Mouse (Mus musculus) midbrain, embryonic 12.5 days (tissue): ENCODE measurements around the gene Vmn2r114. TPM values are rescaled to one million over a fixed set of nuclear protein-coding genes. Genes with fewer than 3 reads are reported as not detected.
"Not testable (repeated sequence)": the region's sequence is repeated elsewhere in the genome, so short reads cannot be mapped to it uniquely, and the experiment has no call there.

Experiments used
- ATAC-seq: fragments of 200-750 bp; cut with Nextera tagmentation; 2 replicates; pipeline ENCODE4 v1.8.0; 2017; ENCODE audit warnings: low read depth, moderate TSS enrichment, moderate library complexity; ENCODE audit not compliant: low FRiP score
- H3K27ac ChIP-seq: fragments of 300-500 bp; sonication (generic); replicated peaks from 2 replicates; pipeline ENCODE4 v1.5.1; 2016; ENCODE audit warnings: mild to moderate bottlenecking
- H3K27me3 ChIP-seq: fragments of 300-500 bp; sonication (generic); 2 replicates; pipeline ENCODE4 v1.6.1; 2016; ENCODE audit warnings: mild to moderate bottlenecking
- H3K36me3 ChIP-seq: fragments of 300-500 bp; sonication (generic); 2 replicates; pipeline ENCODE4 v1.6.1; 2016
- H3K4me1 ChIP-seq: fragments of 300-500 bp; sonication (generic); 2 replicates; pipeline ENCODE4 v1.6.1; 2016
- H3K4me2 ChIP-seq: fragments of 300-500 bp; sonication (generic); replicated peaks from 2 replicates; pipeline ENCODE4 v1.6.1; 2016; ENCODE audit warnings: mild to moderate bottlenecking, moderate library complexity
- H3K4me3 ChIP-seq: fragments of 300-500 bp; sonication (generic); 2 replicates; pipeline ENCODE4 v1.5.1; 2016; ENCODE audit warnings: mild to moderate bottlenecking
- H3K9ac ChIP-seq: fragments of 300-500 bp; sonication (generic); replicated peaks from 2 replicates; pipeline ENCODE4 v1.6.1; 2016; ENCODE audit warnings: mild to moderate bottlenecking, moderate library complexity
- H3K9me3 ChIP-seq: fragments of 300-500 bp; sonication (generic); 2 replicates; pipeline ENCODE4 v1.6.1; 2016; ENCODE audit warnings: mild to moderate bottlenecking
- WGBS: fragments of 180-500 bp; shearing (Covaris S2); methylation state at CpG from one replicate; pipeline ENCODE4 v1.1.7; 2016; 5-methylcytosine and 5-hydroxymethylcytosine counted together
- polyA plus RNA-seq: library from polyadenylated mRNA; unstranded; fragments of >200 nt; fragmentation: Nextera tagmentation; extraction: Ambion mirVana; gene quantifications from 2 replicates; pipeline ENCODE4 v1.2.1, GENCODE M21; 2016

The Vmn2r114 gene
- not detected in 2 replicates for polyA plus RNA-seq

GRCm38 (mm10) chr17:23312437-23312836 lies at the start of gene Vmn2r114:
Gene Vmn2r114 (minus strand): TSS chr17:23312537.
- WGBS = 67% methylated on average over 2 of the region's 2 CpGs
- not testable (repeated sequence) for H3K4me1 ChIP-seq, H3K4me3 ChIP-seq, H3K9ac ChIP-seq, H3K27ac ChIP-seq, ATAC-seq, H3K9me3 ChIP-seq, H3K4me2 ChIP-seq, H3K36me3 ChIP-seq, H3K27me3 ChIP-seq

- H3K27ac ChIP-seq = no peak overlapping the region
- H3K4me2 ChIP-seq = no peak overlapping the region
- no peak for ATAC-seq
- no peaks in the 10 kb centered on the region for H3K4me1 ChIP-seq
- H3K9ac ChIP-seq = no peak overlapping the region
- no peaks in the 10 kb centered on the region for H3K36me3 ChIP-seq
- no peaks in the 10 kb centered on the region for H3K9me3 ChIP-seq
- no peak overlapping the region for H3K4me3 ChIP-seq
- 62% methylated on average over 1 of the region's 1 CpGs for WGBS
- no peaks in the 10 kb centered on the region for H3K27me3 ChIP-seq
Measured at GRCm38 (mm10) chr17:23351644-23352043, 39.3 kb upstream of the Vmn2r114 start.

DNA sequence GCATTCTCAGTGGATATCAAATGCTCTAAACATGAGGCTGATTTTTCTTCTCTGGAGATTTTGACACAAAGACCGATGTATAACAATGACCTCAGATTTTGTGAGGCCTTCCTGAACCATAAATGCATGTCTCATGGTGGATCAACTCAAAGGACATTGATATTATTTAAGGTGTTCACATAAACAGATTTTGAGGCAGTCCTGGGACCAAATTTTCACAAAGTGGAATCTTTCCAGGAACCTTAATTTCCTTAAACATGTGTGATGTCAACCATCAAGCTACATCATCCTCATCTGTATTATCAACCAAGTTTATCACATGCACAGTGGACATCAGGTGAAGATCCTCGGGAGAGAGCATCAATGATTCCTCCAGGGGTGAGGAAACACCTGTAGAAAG lies 31.1 kb upstream of the Vmn2r114 start, which contains the start of gene Vmn2r115:
TSS of gene Vmn2r115 (plus strand) at position 301 of the 400 bp plus-strand sequence.
- H3K27ac ChIP-seq, H3K9me3 ChIP-seq, H3K4me2 ChIP-seq, H3K9ac ChIP-seq, H3K36me3 ChIP-seq, H3K4me3 ChIP-seq, ATAC-seq, H3K4me1 ChIP-seq, H3K27me3 ChIP-seq: not testable (repeated sequence)
- WGBS = 48% methylated on average over 2 of the region's 2 CpGs

DNA sequence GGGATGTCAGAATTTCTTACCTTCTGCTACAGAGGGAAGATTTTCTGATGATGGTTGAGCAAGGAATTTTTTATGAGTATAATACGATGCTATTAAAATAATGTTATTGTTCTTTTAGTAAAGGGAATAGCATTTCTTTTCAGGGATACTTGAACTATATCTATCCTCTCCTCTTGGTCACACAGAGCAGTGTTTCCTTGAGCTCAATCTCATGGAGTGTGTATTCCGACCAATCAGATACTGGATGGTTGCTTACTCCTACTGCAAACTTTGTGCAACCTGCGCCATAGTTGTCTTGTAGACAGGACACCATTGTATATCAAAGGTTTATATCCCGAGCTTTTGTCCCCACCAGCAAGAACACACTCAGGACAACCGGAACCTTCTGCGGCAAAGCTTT lies 18.3 kb upstream of the Vmn2r114 start:
- Histone ChIP-seq H3K4me2 (no peak overlapping the region), H3K9ac (no peak overlapping the region), H3K36me3 (no peaks in the 10 kb centered on the region), H3K4me3 (no peak overlapping the region), H3K4me1 (no peaks in the 10 kb centered on the region), H3K27me3 (no peaks in the 10 kb centered on the region), H3K27ac (no peak overlapping the region), H3K9me3 (peaks cover 20% of the 10 kb centered on the region)
- no peak for ATAC-seq
- 74% methylated on average over 6 of the region's 6 CpGs for WGBS

Other genes starting within 250 kb of the Vmn2r114 start
- gene Zfp40, start 119.3 kb downstream of the Vmn2r114 start, polyA plus RNA-seq = 23.1 and 24.0 TPM in 2 replicates
- gene Vmn2r115, start 31.2 kb upstream of the Vmn2r114 start, polyA plus RNA-seq = not detected in 2 replicates
- gene Vmn2r116, start 72.1 kb upstream of the Vmn2r114 start, polyA plus RNA-seq = not detected in 2 replicates
- gene Vmn2r117, start 167.2 kb upstream of the Vmn2r114 start, polyA plus RNA-seq = not detected in 2 replicates